Mouse (Mus musculus): ENCODE measurements around the gene Olfr444. TPM values are rescaled to one million over a fixed set of nuclear protein-coding genes. Genes with fewer than 3 reads are reported as not detected.

Olfr444 gene
- not detected in 2 replicates for polyA plus RNA-seq (2015; fragmentation: Nextera tagmentation; extraction: Ambion mirVana)

DNA sequence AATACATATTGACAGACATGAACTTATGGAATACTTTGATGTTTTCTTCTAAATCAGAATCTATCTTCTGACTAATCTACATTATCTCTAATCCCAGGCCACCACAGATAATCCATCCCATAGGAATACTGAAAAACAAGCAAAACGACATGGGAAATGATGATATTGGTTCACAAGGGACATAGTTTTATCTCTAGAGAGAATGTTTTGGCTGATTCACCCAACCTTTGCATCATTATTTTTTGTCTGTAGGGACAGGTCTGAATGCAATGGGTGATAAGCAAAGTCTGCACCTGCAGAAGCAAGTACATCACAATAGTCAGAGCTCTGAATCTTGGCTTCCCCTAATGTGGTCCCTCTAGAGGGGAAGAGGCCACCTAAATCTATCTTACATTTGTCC is at the start of gene Olfr444:
TSS of gene Olfr444 (plus strand) at position 301 of the 400 bp plus-strand sequence.

DNA sequence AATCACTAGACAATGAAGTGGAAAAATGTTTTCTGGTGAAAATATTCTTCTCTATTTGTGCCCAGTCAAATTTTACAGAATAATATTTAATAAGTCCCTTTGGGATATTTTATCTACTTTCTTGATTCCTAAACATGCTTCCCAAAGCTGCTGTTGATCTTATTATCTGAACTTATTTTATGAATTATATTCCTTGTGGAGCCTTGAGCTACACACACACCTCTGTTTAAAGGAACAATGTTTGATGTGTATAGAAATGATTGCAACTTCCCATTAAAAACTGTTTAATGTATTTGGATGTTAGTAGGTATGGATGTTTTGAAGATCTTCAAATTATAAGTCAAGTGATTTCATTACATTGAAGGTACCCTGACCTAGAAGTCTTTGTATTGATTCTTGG is 40.3 kb upstream of the Olfr444 start, which contains the start of gene Olfr447:
TSS of gene Olfr447 (plus strand) at position 301 of the 400 bp plus-strand sequence.

GRCm38 (mm10) chr6:42921077-42921476 is 27.8 kb upstream of the Olfr444 start, which contains the start of gene Olfr446:
Olfr446 (plus strand) TSS chr6:42921377.

Other genes with a start within 250 kb of the Olfr444 start
- gene Tcaf1, start 239.0 kb upstream of the Olfr444 start, polyA plus RNA-seq (2015; fragmentation: Nextera tagmentation; extraction: Ambion mirVana): 161 and 171 TPM in 2 replicates
- not detected in 2 replicates for gene Olfr453, start 209.7 kb upstream of the Olfr444 start, polyA plus RNA-seq (2015; fragmentation: Nextera tagmentation; extraction: Ambion mirVana)
- not detected in 2 replicates for gene Olfr38, start 192.7 kb upstream of the Olfr444 start, polyA plus RNA-seq (2015; fragmentation: Nextera tagmentation; extraction: Ambion mirVana)
- gene Olfr452, start 164.0 kb upstream of the Olfr444 start, polyA plus RNA-seq (2015; fragmentation: Nextera tagmentation; extraction: Ambion mirVana): not detected in 2 replicates
- not detected in 2 replicates for gene Olfr450, start 137.1 kb upstream of the Olfr444 start, polyA plus RNA-seq (2015; fragmentation: Nextera tagmentation; extraction: Ambion mirVana)
- gene Olfr449, start 114.7 kb upstream of the Olfr444 start, polyA plus RNA-seq (2015; fragmentation: Nextera tagmentation; extraction: Ambion mirVana): not detected in 2 replicates
- not detected in 2 replicates for gene Olfr448, start 58.6 kb upstream of the Olfr444 start, polyA plus RNA-seq (2015; fragmentation: Nextera tagmentation; extraction: Ambion mirVana)
- gene Olfr447, start 40.2 kb upstream of the Olfr444 start, polyA plus RNA-seq (2015; fragmentation: Nextera tagmentation; extraction: Ambion mirVana): not detected in 2 replicates
- not detected in 2 replicates for gene Olfr446, start 27.7 kb upstream of the Olfr444 start, polyA plus RNA-seq (2015; fragmentation: Nextera tagmentation; extraction: Ambion mirVana)
- not detected in 2 replicates for gene Olfr441, start 157.3 kb downstream of the Olfr444 start, polyA plus RNA-seq (2015; fragmentation: Nextera tagmentation; extraction: Ambion mirVana)
- not detected in 2 replicates for gene Olfr237-ps1, start 197.5 kb downstream of the Olfr444 start, polyA plus RNA-seq (2015; fragmentation: Nextera tagmentation; extraction: Ambion mirVana)
- not detected in 2 replicates for gene Olfr437, start 214.2 kb downstream of the Olfr444 start, polyA plus RNA-seq (2015; fragmentation: Nextera tagmentation; extraction: Ambion mirVana)
- not detected in 2 replicates for gene Olfr13, start 223.1 kb downstream of the Olfr444 start, polyA plus RNA-seq (2015; fragmentation: Nextera tagmentation; extraction: Ambion mirVana)
- not detected in 2 replicates for gene Olfr435, start 248.1 kb downstream of the Olfr444 start, polyA plus RNA-seq (2015; fragmentation: Nextera tagmentation; extraction: Ambion mirVana)